ENCODE assay signal across 18 mouse cellular contexts in genomic region chr4:55972235-55972819, GRCm38 (mm10).
DNase-seq lines count a peak whose midpoint lies in the region; ATAC-seq and TF ChIP-seq lines count a peak whose summit lies in the region.
"Had no signal": no experiment of that assay in that cellular context is flagged by ENCODE, and none has a peak within 500 bp of the region (broad histone marks: within the 10 kb centered on the region; RNA-seq: fewer than 3 reads in every experiment).

No protein-coding gene starts in this region.

- H3K9ac ChIP-seq in kidney, postnatal 0 days (ENCODE audit: low read depth, low read length) = no peak overlapping the region
- no peak overlapping the region for H3K9ac ChIP-seq in intestine, embryonic 15.5 days
- no peak overlapping the region for H3K9ac ChIP-seq in lung, postnatal 0 days (replicated peaks; ENCODE audit: low read depth)
- H3K9ac ChIP-seq: embryonic facial prominence, embryonic 15.5 days; forebrain, embryonic 12.5 days had no signal

- WGBS in kidney, postnatal 0 days = 59% methylated on average over 7 of the region's 7 CpGs
- 46% methylated on average over 7 of the region's 7 CpGs for WGBS in intestine, embryonic 15.5 days
- WGBS in lung, postnatal 0 days = 57% methylated on average over 7 of the region's 7 CpGs

- no peak overlapping the region for H3K4me3 ChIP-seq in kidney, postnatal 0 days (replicated peaks; ENCODE audit: low read depth, low read length)
- H3K4me3 ChIP-seq in intestine, embryonic 15.5 days (replicated peaks) = no peak overlapping the region
- H3K4me3 ChIP-seq in lung, postnatal 0 days (ENCODE audit: low read depth, low read length) = no peak overlapping the region
- H3K4me3 ChIP-seq: embryonic facial prominence, embryonic 15.5 days; forebrain, embryonic 12.5 days; heart, embryonic 10.5 days; myocyte had no signal

- no peak overlapping the region for H3K4me2 ChIP-seq in kidney, postnatal 0 days (ENCODE audit: low read length)
- H3K4me2 ChIP-seq in intestine, embryonic 15.5 days (replicated peaks) = no peak overlapping the region
- H3K4me2 ChIP-seq in lung, postnatal 0 days (replicated peaks; ENCODE audit: low read depth, low read length) = no peak overlapping the region
- H3K4me2 ChIP-seq: embryonic facial prominence, embryonic 15.5 days; forebrain, embryonic 12.5 days; midbrain, embryonic 11.5 days had no signal

- H3K4me1 ChIP-seq in kidney, postnatal 0 days (replicated peaks; ENCODE audit: insufficient read depth, low read length) = no peaks in the 10 kb centered on the region
- no peaks in the 10 kb centered on the region for H3K4me1 ChIP-seq in intestine, embryonic 15.5 days (replicated peaks)
- peaks cover 3% of the 10 kb centered on the region; the same call in 1 of the 2 replicates for H3K4me1 ChIP-seq in lung, postnatal 0 days (ENCODE audit: insufficient read depth, low read depth, low read length)
- H3K4me1 ChIP-seq: forebrain, embryonic 12.5 days; heart, embryonic 10.5 days had no signal

- H3K27ac ChIP-seq in kidney, postnatal 0 days = no peak overlapping the region
- H3K27ac ChIP-seq in intestine, embryonic 15.5 days = peak overlapping the region; percentile 38; the same call in 1 of the 2 replicates
- H3K27ac ChIP-seq in lung, postnatal 0 days (ENCODE audit: low read length) = peak overlapping the region; percentile 20; the same call in 1 of the 2 replicates
- H3K27ac ChIP-seq: embryonic facial prominence, embryonic 15.5 days; forebrain, embryonic 12.5 days; heart, embryonic 10.5 days had no signal

- H3K36me3 ChIP-seq in kidney, postnatal 0 days (ENCODE audit: insufficient read depth, low read length) = no peaks in the 10 kb centered on the region
- no peaks in the 10 kb centered on the region for H3K36me3 ChIP-seq in intestine, embryonic 15.5 days
- no peaks in the 10 kb centered on the region for H3K36me3 ChIP-seq in lung, postnatal 0 days (ENCODE audit: insufficient read depth, low read length)
- H3K36me3 ChIP-seq: embryonic facial prominence, embryonic 15.5 days; forebrain, embryonic 12.5 days; heart, embryonic 10.5 days had no signal

- no peaks in the 10 kb centered on the region for H3K27me3 ChIP-seq in kidney, postnatal 0 days (ENCODE audit: insufficient read depth, low read length)
- no peaks in the 10 kb centered on the region for H3K27me3 ChIP-seq in intestine, embryonic 15.5 days (replicated peaks)
- no peaks in the 10 kb centered on the region for H3K27me3 ChIP-seq in lung, postnatal 0 days (replicated peaks; ENCODE audit: insufficient read depth, low read length)
- H3K27me3 ChIP-seq: embryonic facial prominence, embryonic 15.5 days; forebrain, embryonic 12.5 days had no signal

- H3K9me3 ChIP-seq in kidney, postnatal 0 days (replicated peaks; ENCODE audit: low read length) = no peaks in the 10 kb centered on the region
- no peaks in the 10 kb centered on the region for H3K9me3 ChIP-seq in intestine, embryonic 15.5 days
- H3K9me3 ChIP-seq in lung, postnatal 0 days (ENCODE audit: low read length) = no peaks in the 10 kb centered on the region
- H3K9me3 ChIP-seq: embryonic facial prominence, embryonic 15.5 days; forebrain, embryonic 12.5 days; heart, embryonic 10.5 days had no signal

- peak; percentile 71 for DNase-seq in kidney, postnatal 0 days (ENCODE audit: low spot score)
- no peak for DNase-seq in kidney, adult 11 months
- peak; percentile 88 for DNase-seq in lung, postnatal 0 days (ENCODE audit: low spot score)
- peak; percentile 1 to 15 for DNase-seq in right cerebral cortex, postnatal 36 days (ENCODE audit: low spot score in 2 of 2)
- no peak for DNase-seq in heart, postnatal 10 days
- no peak for DNase-seq in ovary, postnatal 14 days (ENCODE audit: low spot score)
- DNase-seq: adrenal gland, postnatal 10 days; gastrocnemius, postnatal 14 days; heart, postnatal 4 days; layer of hippocampus, adult 9-11 months; spleen, adult 18-20 months; thymus, adult 18-20 months had no signal

- intact Hi-C loops in heart, postnatal 10 days (cut with DNase I) = no loop called here

- ATAC-seq in kidney, postnatal 0 days (replicated peaks; ENCODE audit: low FRiP score, low read depth) = no peak
- peak; percentile 55 for ATAC-seq in intestine, embryonic 15.5 days
- peak; percentile 88 for ATAC-seq in lung, postnatal 0 days

- TF ChIP-seq CTCF in kidney, postnatal 0 days (IDR thresholded peaks at IDR 0.05; ENCODE audit: low read depth) = no peak
- TF ChIP-seq CTCF in lung, postnatal 0 days (IDR thresholded peaks at IDR 0.05) = peak; percentile 14; the same call in 1 of the 2 replicates

- 0 out of 2 replicates have a peak, but pooled peaks have one; percentile 37 for TF ChIP-seq EP300 in lung, postnatal 0 days (IDR thresholded peaks at IDR 0.05)

Comparison
In these comparisons a context has a peak if more than half of its experiments do, and no peak if none do; other contexts are left out.
1. DNase-seq: peak in kidney, postnatal 0 days (single experiment), lung, postnatal 0 days (single experiment) and right cerebral cortex, postnatal 36 days (2 of 2); none in kidney, adult 11 months (single experiment), heart, postnatal 10 days (0 of 2) and ovary, postnatal 14 days (single experiment).